Mouse (Mus musculus) lung, embryonic 14.5 days (tissue): Measurements from ENCODE around the gene Susd6. TPM values are rescaled to one million over a fixed set of nuclear protein-coding genes. Genes with fewer than 3 reads are reported as not detected.
A peak's percentile ranks its signal among the peaks of the same experiment; 100 is the strongest.
"Not testable (repeated sequence)": the region's sequence is repeated elsewhere in the genome, so short reads cannot be mapped to it uniquely, and the experiment has no call there.

ENCODE experiments used
- ATAC-seq: fragments of 200-750 bp; cut with Nextera tagmentation; 2 replicates; pipeline ENCODE4 v1.8.0; 2017; ENCODE audit warnings: mild to moderate bottlenecking, moderate TSS enrichment, moderate library complexity; ENCODE audit not compliant: insufficient read depth
- DNase-seq: peaks from one replicate; pipeline ENCODE4 v3.0.0-alpha.2; 2015
- H3K27ac ChIP-seq: fragments of 300-500 bp; sonication (generic); 2 replicates; pipeline ENCODE4 v1.5.1; 2014; ENCODE audit warnings: low read depth, mild to moderate bottlenecking, moderate library complexity
- H3K27me3 ChIP-seq: fragments of 300-500 bp; sonication (generic); 2 replicates; pipeline ENCODE4 v1.6.1; 2014; ENCODE audit warnings: low read length, control low read depth; ENCODE audit not compliant: insufficient read depth
- H3K36me3 ChIP-seq: fragments of 300-500 bp; sonication (generic); 2 replicates; pipeline ENCODE4 v1.6.1; 2014; ENCODE audit warnings: control low read depth; ENCODE audit not compliant: insufficient read depth
- H3K4me1 ChIP-seq: fragments of 300-500 bp; sonication (generic); 2 replicates; pipeline ENCODE4 v1.6.1; 2014; ENCODE audit warnings: antibody characterized with exemption, control low read depth; ENCODE audit not compliant: insufficient read depth
- H3K4me2 ChIP-seq: fragments of 300-500 bp; sonication (generic); 2 replicates; pipeline ENCODE4 v1.6.1; 2014; ENCODE audit warnings: mild to moderate bottlenecking
- H3K4me3 ChIP-seq: fragments of 300-500 bp; sonication (generic); 2 replicates; pipeline ENCODE4 v1.5.1; 2014; ENCODE audit warnings: low read depth, low read length
- H3K9ac ChIP-seq: fragments of 300-500 bp; sonication (generic); 2 replicates; pipeline ENCODE4 v1.6.1; 2014
- H3K9me3 ChIP-seq: fragments of 300-500 bp; sonication (generic); 2 replicates; pipeline ENCODE4 v1.6.1; 2016; ENCODE audit warnings: low read depth, low read length, control low read depth
- CTCF ChIP-seq: IDR thresholded peaks from 2 replicates; pipeline ENCODE4 v1.5.1; 2016; ENCODE audit warnings: antibody characterized with exemption, low read depth
- WGBS: fragments of 180-500 bp; shearing (Covaris S2); extraction: QIAGEN DNeasy Blood & Tissue Kit; methylation state at CpG from one replicate; pipeline ENCODE4 v1.1.7; 2014; 5-methylcytosine and 5-hydroxymethylcytosine counted together
- polyA plus RNA-seq: library from polyadenylated mRNA; unstranded; fragments of >200 nt; fragmentation: Nextera tagmentation; extraction: Ambion mirVana; gene quantifications from 2 replicates; pipeline ENCODE4 v1.2.1, GENCODE M21; 2014

Gene Susd6
- polyA plus RNA-seq, 1 experiment from 2014 or later = 20.5 TPM

GRCm38 (mm10) chr12:80813456-80813855, 23.1 kb downstream of the Susd6 start:
- no peaks in the 10 kb centered on the region for H3K9me3 ChIP-seq
- no peaks in the 10 kb centered on the region for H3K36me3 ChIP-seq
- H3K9ac ChIP-seq = no peak overlapping the region
- no peaks in the 10 kb centered on the region for H3K27me3 ChIP-seq
- H3K4me1 ChIP-seq = peaks cover 42% of the 10 kb centered on the region
- DNase-seq (no peak), ATAC-seq (no peak)
- TF ChIP-seq CTCF = no peak
- no peak overlapping the region for H3K4me2 ChIP-seq
- 86% methylated on average over 2 of the region's 2 CpGs for whole genome bisulfite sequencing
- H3K27ac ChIP-seq = no peak overlapping the region
- no peak overlapping the region for H3K4me3 ChIP-seq

GRCm38 (mm10) chr12:80813872-80814271, 23.6 kb downstream of the Susd6 start:
- DNase-seq (no peak), ATAC-seq (no peak)
- H3K4me2 ChIP-seq = no peak overlapping the region
- WGBS = 87% methylated on average over 4 of the region's 4 CpGs
- no peaks in the 10 kb centered on the region for H3K36me3 ChIP-seq
- peaks cover 42% of the 10 kb centered on the region for H3K4me1 ChIP-seq
- H3K9ac ChIP-seq = no peak overlapping the region
- no peak overlapping the region for H3K4me3 ChIP-seq
- H3K9me3 ChIP-seq = no peaks in the 10 kb centered on the region
- H3K27me3 ChIP-seq = no peaks in the 10 kb centered on the region
- TF ChIP-seq CTCF = no peak
- no peak overlapping the region for H3K27ac ChIP-seq

GRCm38 (mm10) chr12:80814529-80814928, 24.2 kb downstream of the Susd6 start:
- peaks cover 42% of the 10 kb centered on the region for H3K4me1 ChIP-seq
- no peak for DNase-seq

GRCm38 (mm10) chr12:80815298-80815697, 25.0 kb downstream of the Susd6 start:
- Histone ChIP-seq H3K36me3 (no peaks in the 10 kb centered on the region), H3K27ac (no peak overlapping the region), H3K4me3 (no peak overlapping the region), H3K27me3 (no peaks in the 10 kb centered on the region), H3K4me1 (peaks cover 40% of the 10 kb centered on the region), H3K4me2 (no peak overlapping the region), H3K9me3 (no peaks in the 10 kb centered on the region), H3K9ac (no peak overlapping the region)
- TF ChIP-seq CTCF = no peak
- WGBS = 21% methylated on average over 1 of the region's 1 CpGs
- no peak for DNase-seq
- ATAC-seq = no peak

More at GRCm38 (mm10) chr12:80814529-80814928, 24.2 kb downstream of the Susd6 start:
- Histone ChIP-seq H3K9me3 (no peaks in the 10 kb centered on the region), H3K4me3 (no peak overlapping the region), H3K9ac (no peak overlapping the region), H3K27ac (no peak overlapping the region), H3K4me2 (no peak overlapping the region), H3K36me3 (no peaks in the 10 kb centered on the region), H3K27me3 (no peaks in the 10 kb centered on the region)
- TF ChIP-seq CTCF = no peak
- WGBS = 49% methylated on average over 3 of the region's 3 CpGs
- ATAC-seq = no peak

DNA sequence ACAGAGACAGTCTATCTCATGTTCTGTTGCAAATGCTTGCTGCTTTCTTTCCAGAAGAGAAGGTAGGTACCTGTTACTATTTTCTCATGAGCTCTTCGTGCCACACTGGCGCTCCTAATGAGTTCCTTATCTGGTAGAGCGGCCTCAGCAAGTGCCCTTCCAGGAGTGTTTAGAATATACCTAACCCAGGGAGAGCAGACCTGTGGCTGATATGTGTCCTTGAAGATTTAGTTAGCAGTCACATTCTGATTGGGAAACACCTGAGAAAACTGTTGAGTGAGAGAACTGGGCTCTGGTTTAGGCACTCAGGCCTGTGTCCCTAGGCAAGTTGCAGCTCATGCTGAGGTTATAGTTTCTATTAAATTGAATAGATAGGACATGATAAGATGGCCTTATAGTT, 25.6 kb downstream of the Susd6 start:
- H3K9me3 ChIP-seq = no peaks in the 10 kb centered on the region
- H3K27ac ChIP-seq = no peak overlapping the region
- no peak overlapping the region for H3K9ac ChIP-seq
- H3K4me1 ChIP-seq = peaks cover 39% of the 10 kb centered on the region
- ATAC-seq = no peak
- DNase-seq = no peak
- H3K4me3 ChIP-seq = no peak overlapping the region
- WGBS = 45% methylated on average over 3 of the region's 3 CpGs
- H3K36me3 ChIP-seq = no peaks in the 10 kb centered on the region
- H3K4me2 ChIP-seq = no peak overlapping the region
- no peak for TF ChIP-seq CTCF
- H3K27me3 ChIP-seq = no peaks in the 10 kb centered on the region

DNA sequence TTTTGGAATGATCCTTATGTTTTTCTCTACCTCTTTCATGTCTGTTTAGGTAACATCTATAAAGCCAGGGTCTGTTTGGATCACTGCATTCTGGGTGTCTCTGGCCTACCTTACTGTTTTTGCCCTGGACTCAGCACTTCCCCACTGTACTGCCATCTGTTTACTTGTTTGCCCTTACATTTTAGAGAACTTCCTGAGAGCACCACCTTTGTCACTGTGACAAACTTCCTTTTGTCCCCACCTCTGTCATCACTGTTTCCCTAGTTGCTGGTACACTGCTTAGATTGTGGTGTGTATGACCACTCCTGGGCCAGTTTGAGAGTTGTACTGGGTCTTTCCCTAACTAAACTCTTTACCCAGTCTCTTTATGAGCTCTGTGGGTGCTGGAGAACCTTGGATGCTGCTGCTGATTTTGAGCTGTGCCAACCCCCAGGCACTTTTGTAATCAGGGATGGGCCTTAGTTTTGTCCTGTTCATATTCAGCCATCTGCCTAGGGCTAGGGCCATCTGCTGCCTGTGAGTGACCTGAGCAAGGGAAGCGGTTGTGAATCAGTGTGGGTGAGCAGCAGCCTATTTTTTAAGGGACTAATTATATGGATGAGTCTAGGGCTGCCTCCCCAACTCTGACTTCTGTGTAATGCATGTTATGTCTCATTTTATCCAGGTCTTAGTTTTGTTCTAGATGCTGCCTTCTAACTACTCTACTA, 26.2 kb downstream of the Susd6 start:
- Histone ChIP-seq H3K27me3 (no peaks in the 10 kb centered on the region), H3K4me3 (no peak overlapping the region), H3K4me2 (no peak overlapping the region), H3K27ac (no peak overlapping the region), H3K36me3 (no peaks in the 10 kb centered on the region), H3K4me1 (peaks cover 39% of the 10 kb centered on the region), H3K9ac (no peak overlapping the region), H3K9me3 (no peaks in the 10 kb centered on the region)
- no peak for ATAC-seq
- WGBS = 69% methylated on average over 1 of the region's 1 CpGs
- no peak for DNase-seq
- no peak for TF ChIP-seq CTCF

- no peak for TF ChIP-seq CTCF
- peaks cover 33% of the 10 kb centered on the region for H3K4me1 ChIP-seq
- ATAC-seq = peak; percentile 38; the same call in 1 of the 2 replicates
Measured at GRCm38 (mm10) chr12:80817697-80818235, 27.5 kb downstream of the Susd6 start.

DNA sequence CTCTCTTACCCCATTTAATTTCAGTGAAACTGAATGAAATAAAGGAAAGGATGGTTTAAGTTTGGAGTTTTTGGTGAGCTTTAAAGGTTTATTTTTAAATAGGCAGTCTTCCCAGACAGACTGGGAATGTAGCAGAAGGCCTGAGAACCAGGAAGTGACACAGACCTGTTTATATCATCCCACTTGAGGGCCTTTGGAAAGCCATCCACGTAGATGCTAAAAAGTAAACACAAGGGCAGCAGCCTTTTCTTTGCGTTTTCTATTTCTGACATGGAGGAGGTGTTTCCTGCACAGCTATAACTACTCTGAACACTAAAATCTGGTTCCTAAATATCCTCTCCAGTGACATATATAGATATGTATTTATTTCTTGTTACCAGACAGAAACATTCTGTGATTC, 28.7 kb downstream of the Susd6 start:
- H3K4me3 ChIP-seq, ATAC-seq, H3K4me2 ChIP-seq, H3K9ac ChIP-seq, H3K36me3 ChIP-seq, H3K9me3 ChIP-seq, H3K27me3 ChIP-seq: not testable (repeated sequence)
- DNase-seq = peak; percentile 73
- H3K27ac ChIP-seq = peak overlapping the region; percentile 60; the same call in 1 of the 2 replicates
- 10% methylated on average over 2 of the region's 2 CpGs for WGBS
- peaks cover 30% of the 10 kb centered on the region for H3K4me1 ChIP-seq

More at GRCm38 (mm10) chr12:80817697-80818235, 27.5 kb downstream of the Susd6 start:
- Histone ChIP-seq H3K4me2 (no peak overlapping the region), H3K36me3 (no peaks in the 10 kb centered on the region), H3K4me3 (no peak overlapping the region), H3K27ac (peak overlapping the region; percentile 24; the same call in 1 of the 2 replicates), H3K27me3 (no peaks in the 10 kb centered on the region), H3K9me3 (no peaks in the 10 kb centered on the region), H3K9ac (no peak overlapping the region)
- no peak for DNase-seq
